Mouse (Mus musculus) MN1 (cell line): ENCODE measurements around the gene Kpna7.
A peak's percentile ranks its signal among the peaks of the same experiment; 100 is the strongest.
"Not testable (repeated sequence)": the region's sequence is repeated elsewhere in the genome, so short reads cannot be mapped to it uniquely, and the experiment has no call there.

Experiments used
- DNase-seq: peaks from one replicate; pipeline ENCODE4 v3.0.0-alpha.2; 2016; ENCODE audit warnings: low spot score

The Kpna7 gene

DNA sequence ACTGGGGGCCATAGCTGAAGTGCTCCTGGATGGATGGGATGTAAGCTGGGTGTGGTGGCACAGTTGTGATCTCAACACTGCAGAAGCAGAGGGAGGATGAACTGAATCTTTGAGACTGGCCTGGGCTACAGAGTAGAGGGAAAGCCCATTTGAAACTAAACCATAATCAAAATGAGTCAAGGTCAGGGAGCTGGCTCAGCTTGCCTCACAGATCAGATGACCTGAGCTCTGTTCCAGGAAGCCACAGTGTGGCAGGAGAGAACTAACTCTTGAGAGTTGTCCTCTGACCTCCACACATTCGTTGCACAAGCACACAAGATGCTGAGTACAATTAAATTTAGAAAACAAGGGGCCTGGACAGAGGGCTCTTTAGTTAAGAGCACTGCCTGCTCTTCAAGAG, 63.6 kb downstream of the Kpna7 start:
- not testable (repeated sequence) for DNase-seq

DNA sequence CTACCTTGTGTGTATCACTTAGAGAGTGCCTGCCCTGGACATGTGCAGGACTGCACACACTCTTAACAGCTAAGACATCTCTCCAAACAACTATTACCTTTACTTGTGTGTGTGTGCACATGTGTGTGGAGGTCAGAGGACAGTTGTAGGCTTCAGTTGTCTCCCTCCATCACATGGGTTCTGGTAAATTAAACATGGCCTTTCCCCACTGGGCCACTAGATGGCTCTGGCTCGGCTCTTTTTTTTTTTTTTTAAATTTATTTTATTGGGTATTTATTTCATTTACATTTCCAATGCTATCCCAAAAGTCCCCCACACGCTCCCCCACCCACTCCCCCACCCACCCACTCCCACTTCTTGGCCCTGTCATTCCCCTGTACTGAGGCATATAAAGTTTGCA, 67.1 kb downstream of the Kpna7 start:
- not testable (repeated sequence) for DNase-seq

DNA sequence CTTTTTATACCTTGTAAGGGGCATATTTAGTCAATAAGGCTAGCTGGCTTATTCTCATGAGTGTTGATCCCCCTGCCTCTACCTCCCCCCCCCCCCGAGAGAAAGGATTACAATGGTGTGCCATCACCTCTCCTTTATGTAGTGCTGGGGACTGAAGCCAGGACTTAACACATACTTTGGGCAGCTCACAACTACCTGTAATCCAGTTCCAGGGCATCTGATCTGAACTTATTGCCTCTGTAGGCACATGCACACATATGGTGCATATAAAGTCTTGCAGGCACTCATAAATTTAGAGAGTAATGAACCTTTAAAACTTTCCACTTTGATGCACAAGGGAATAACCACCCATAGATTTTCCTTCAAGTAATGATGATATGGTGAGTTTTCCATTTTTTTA, 69.6 kb downstream of the Kpna7 start:
- no peak for DNase-seq

DNA sequence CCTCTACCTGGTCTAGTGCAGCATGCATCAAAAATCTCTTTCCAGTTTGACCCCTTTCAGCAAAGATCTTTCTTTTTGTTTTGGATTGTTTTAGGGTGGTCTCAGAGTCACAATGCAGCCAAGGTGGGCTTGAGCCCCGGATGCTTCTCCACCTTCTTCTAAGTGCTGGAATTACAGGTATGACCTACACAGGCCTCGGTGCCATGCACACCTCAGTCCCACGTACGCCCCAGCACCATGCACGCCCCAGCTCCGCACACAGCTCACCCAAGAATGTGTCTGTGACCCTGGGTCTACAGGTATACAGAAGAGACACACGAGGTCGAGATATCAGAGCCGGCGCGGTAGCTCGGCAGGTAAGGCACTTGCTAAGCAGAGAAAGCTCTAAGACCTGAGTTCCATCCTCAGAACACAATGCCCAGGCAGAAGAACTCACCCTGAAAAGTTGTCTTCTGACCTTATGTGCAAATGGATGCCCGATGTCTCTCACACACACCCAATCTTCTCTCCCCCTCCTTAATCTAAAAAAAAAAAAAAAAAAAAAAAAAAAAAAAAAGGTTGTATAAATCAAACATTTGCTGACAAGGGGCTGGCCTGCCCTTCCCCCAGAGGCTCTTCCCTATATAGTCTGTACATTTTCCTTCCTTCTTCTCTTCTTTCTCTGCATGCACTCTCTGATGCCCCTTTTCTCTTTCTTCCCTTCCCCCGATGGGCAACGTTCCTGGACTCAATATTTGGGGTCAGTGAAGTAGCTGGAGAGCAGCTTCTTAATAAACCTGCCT, 74.8 kb downstream of the Kpna7 start:
- DNase-seq, result no peak

DNA sequence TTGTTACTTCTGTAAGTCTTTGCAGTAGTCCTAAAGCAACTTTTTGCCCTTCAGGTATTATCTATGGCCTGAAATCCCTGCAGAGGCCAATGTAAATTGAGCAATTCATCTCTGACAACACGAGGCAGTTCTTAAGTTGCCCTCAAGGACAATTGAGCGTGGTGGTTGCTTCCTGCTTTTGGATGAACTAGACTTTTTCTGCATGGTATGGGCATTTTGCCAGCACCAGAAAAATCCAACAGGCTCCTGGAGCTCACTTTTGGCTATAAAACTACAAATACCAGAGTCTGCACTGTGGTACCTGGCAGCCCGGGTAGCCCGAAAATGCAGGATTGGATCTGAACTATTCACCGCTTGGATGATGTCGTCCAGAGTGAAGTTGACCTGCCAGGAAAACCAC, 78.2 kb downstream of the Kpna7 start:
- no peak for DNase-seq

DNA sequence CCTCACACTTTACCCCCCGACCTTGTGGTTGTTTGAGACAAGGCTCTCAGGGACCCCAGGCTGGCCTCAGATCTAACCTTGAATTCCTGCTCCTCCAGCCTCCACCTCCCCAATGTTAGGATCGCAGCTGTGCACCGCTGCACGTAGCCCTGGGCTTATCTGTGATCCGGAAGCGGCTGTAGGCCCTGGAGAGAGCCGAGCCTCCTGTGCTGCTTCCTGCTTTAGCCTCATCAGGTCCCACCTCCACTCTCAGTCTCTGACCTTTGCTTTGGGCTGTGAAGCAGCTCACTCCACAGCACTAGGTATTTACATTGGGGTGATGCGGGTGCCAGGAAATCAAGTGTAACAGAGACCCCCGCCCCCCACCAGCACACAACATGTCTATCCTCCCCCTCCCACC, 79.3 kb downstream of the Kpna7 start:
- DNase-seq, result no peak

DNA sequence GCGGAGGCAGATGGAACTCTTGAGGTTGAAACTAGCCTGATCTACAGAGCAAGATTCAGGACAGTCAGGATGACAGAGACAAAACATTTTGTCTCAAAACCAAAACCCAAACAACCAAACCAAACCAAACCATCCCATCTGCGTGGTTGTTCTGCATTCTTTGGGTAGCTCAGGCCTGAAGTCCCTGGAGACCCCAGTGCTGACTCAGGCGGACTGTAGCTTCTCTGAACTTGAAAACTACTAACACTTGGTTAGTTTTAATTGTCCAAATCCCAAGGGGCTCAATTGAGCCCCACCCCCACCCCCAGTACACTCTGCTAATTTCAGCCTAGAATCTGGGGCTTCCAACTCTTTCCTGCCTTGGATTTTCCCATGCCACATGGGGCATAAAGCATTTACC, 80.5 kb downstream of the Kpna7 start:
- no peak for DNase-seq

DNA sequence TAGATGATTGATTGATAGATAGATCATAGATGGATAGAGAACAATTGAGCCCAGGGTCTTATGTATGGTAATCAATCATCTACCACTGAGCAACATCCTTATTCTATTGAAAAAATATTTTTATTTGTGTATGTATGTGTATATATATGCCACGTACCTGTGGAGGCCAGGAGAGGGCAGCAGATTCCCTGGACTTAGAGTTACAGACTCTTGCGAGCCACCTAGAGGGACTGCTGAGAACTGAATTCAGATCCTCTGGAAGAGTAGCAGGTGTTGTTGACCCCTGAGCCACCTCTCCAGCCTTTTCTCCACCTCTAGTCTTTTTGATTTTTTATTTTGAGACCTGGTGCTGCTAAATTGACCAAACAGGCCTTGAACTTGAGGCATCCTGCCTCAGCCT, 85.3 kb downstream of the Kpna7 start:
- peak; percentile 37 for DNase-seq

DNA sequence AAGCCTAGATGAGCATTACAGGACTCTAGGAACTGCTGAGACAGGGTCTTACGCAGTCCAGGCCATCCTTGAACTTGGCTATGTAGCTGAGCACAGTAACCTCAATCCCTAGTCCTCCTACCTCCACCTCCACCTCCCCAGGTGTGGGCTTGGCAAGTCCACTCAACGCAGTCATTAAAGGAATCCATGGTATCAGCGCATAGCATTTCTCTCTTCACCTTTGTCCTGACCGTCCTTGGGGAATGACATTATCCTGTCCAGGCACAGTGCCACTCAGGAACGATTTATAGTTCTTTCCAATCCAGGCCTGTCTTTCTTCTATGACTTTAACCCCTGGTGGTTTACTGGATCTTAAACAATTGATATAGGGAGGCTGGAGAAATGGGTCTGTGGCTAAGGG, 93.3 kb downstream of the Kpna7 start:
- no peak for DNase-seq

DNA sequence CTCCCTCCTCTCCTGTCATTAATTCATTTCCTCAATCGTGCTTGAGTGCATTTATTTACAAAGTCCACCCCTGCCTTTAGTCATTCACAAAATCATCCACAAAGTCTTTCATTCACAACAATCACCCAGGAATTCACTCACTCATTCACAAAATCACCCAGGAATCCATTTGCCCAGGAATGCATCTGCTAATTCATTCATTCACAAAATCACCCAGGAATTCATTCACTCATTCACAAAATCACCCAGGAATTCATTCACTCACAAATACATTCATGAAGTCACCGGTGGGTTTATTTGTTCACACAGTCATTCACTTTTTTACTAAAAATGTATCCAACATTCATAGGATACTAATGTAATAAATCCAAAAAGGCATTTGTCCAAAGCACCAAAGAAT, 93.8 kb downstream of the Kpna7 start:
- DNase-seq, result no peak

DNA sequence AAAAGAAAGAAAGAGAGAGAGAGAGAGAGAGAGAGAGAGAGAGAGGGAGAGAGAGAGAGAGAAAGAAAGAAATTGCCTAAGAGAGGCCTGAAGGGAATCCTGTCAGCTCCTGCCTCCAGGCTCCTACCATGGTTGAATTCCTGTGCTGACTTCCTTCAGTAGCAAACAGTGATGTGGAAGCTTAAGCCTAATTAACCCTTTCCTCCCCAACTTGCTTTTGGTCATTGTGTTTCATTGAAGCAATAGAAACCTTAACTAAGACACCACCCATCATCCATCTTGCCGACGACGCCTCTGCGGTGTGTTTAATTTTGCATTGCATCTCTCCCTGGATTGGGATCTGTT, 94.8 kb downstream of the Kpna7 start:
- DNase-seq, result no peak

DNA sequence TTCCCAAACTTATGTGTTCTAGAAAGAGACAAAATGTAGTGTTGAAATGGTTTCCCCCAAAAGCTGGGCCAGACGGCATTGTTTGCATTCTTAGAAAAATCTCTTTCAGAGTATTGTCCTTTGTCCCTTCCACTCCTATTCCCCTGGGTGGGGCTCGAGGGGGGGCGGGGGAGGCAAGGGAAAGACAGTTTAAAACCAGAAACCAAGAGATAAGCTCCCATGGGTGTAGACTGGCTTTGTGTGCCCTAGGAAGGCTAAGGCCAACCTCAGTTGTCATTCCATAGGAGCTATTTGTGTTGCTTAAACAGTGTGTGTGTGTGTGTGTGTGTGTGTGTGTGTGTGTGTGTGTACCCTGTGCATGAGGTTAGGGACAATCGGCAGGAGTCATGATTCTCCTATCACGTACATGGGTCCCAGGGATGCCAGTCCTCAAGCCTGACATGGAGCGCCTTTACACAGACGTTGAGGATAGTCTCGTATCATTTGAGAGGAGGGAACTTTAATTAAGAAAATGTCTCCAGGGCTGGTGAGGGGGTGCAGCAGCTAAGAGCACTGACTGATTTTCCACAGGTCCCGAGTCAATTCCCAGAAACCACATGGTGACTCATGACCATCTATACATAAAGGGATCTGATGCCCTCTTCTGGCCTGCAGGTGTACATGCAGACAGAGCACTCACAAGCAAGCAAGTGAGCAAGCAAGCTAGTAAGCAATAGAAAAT, 95.3 kb downstream of the Kpna7 start:
- DNase-seq, result peak; percentile 67

DNA sequence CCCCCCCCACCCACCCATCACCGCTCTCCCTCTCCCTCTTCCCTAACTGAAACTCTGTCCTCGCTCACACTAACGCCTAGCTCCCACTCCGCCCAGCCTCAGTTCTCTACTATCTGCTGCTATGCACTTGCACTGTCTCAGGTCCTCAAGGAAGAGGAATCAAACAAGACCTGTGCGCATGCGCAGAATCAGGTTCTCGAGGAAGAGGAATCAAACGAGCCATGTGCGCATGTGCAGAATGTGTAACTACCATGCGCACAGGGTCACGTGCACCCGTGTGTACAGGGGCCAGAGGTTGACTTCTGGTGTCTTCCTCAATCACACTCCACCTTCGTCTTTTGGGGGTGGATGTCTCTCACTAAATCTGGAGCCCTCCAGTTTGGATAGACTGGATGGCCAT, 96.3 kb downstream of the Kpna7 start:
- DNase-seq, result no peak

DNA sequence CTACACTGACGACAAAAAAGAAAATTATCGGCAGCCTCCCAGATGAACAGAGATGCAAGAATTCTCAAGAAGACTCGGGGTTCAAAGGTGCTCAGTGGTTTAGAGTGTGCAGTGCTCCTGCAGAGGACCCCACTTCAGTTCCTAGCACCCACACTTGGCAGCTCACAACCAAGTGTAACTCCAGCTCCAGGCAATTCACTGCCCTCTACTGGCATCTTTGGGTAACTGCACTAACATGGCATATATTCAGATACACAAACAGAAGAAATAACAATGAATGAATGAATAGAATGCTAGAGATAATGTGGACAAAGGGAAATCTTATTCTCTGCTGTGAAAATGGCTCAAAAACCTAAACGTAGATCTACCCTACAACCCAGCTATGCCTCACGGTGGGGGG, 99.0 kb downstream of the Kpna7 start:
- no peak for DNase-seq

DNA sequence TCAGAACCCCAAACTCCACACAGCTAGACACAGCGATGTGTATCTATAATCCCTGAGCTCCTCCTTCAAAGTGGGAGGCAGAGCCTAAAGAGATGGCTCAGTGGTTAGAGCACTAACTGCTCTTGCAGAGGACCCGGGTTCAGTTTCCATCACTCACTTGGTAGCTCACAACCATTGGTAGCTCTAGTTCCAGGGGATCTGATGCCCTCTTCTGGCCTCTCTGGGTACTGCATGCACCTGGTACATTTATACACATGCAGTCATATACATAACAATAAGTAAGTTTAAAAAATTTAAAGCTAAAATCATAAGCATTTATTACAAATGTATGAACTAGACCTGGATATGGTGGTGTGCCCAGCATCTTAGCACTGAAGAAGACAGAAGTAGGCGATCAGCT, 100.6 kb downstream of the Kpna7 start:
- no peak for DNase-seq

DNA sequence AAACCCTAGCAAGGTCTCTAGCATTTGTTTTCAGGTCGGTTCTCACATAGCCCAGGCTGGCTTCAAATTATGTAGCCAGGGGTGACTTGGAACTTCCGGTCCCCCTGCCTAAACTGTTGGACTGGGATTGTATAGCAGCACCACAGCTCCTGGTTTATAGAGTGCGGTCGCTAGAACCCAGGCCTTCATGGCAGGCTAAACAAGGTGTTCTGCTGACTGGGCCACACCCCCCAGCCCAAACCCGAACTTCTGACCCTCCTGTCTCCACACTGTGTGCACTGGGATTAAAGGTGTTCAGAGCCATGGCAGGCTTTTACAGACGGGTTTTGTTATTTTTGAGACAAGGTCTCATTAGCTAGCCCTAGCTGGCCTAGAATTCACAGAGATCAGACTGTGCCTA, 104.7 kb downstream of the Kpna7 start:
- no peak for DNase-seq

DNA sequence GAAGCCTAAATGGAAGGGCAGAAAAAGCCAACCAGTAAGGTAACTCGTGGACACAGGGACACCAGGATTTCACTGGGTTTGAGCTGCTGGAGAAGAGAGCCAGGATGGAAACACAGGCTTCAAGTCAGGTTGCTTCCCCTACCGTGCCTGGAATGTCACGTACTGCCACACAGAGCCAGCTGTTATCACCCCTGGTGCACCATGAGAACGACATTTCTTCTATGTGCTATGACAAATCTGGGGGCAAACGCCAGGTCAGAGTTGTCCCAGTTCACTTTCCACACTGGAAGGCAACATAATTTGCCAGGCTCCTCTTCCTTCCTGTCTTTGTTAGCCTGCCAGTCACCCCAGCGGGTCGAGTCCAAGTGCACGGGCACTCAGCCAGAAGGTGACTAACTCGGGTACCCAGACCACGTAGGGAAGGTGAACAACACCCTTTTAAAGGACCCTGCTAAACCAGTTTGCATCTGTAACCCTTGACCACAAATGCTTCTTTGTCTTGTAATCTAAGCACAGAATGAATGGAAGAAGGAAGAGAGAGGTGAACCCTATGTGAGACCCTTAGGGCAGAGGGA, 105.2 kb downstream of the Kpna7 start:
- DNase-seq, result no peak

DNA sequence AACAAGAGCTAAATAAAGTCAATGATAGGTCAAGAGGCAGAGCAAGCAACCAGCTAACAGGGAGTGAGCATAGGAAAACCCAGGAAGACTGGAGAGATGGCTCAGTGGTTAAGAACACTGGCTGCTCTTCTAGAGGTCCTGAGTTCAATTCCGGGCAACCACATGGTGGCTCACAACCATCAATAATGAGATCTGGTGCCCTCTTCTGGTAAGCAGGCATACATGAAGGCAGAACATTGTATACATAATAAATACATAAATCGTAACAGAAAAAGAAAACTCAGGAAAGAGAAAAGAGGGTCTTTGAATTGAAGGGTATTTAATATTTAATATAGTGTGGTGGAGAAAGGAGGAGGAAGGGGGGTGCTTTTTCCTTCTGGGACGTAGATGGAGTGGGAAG, 112.6 kb downstream of the Kpna7 start:
- DNase-seq, result no peak

DNA sequence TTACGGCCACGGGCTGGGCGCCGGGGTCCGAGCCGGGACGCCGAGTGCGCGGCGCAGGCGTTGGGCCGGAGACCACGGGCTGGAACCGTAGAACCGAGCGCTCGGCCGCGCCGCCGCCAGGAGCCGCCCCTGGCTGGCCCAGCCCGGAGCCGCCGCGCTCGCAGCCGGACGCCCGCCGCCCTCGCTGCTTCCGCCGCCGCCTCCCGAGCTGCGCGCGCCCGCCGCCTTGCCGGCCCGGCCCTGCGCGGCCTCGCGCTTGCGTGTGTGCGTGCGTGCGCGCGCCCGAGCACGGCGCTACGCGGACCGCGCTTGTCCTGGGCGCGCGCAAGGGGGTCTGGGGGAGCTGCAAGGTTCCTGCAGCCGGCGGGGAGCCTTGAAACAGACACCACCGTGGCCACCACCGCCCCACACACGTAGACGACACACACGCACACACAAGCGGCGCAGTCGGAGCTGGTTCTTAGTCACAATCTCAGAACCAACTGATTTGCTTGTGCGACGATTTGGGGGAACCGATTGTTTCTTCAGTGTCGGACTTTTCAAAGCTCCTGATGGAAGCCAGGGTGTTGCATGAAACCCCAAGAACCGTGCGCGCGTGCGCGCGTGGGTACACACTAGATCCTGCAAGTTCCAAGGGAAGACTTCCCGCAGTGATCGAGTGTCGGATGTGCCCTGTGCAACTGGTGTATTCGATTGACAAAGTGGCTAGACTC, 118.0 kb downstream of the Kpna7 start, which contains the start of gene Smurf1:
Gene Smurf1, minus strand, starts transcription at position 209 of the 713 bp plus-strand sequence.
- DNase-seq, result peak; percentile 88

DNA sequence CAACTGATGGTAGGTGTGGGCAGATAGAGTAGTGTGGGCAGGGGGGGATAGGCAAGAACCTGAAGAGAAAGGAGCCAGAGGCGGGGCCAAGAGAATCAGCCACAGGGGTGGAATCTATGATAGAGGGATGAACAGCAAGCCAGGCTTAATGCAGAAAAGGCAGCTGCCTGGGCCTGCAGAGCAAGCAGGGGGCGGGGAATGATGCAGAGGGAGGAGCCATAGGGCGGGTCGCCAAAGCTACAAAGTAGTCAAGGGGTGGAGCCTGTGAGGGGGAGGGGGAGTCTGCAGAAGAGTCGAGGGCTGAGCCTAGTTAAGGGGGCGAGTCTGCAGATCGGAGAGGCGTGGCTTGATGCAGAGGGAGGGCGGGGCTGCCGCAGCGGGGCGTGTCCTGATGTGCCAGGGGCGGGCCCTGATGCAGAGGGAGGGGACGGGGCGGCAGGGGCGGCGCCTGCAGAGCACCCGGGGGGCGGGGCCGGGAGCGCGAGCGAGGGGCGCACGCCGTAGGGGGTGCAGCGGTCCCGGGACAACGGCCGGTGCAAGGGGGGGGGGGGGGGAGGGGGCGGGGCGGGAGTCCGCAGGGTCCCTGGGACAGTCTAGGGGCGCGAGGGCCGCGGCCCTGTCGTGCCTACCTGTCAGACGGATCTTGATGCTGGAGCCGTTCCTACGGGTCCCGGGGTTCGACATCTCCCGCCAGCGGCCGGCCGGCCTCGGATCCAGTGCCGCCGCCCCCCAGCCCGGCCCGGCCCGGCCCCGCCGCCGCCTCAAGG, 118.8 kb downstream of the Kpna7 start:
- DNase-seq, result peak; percentile 85

DNA sequence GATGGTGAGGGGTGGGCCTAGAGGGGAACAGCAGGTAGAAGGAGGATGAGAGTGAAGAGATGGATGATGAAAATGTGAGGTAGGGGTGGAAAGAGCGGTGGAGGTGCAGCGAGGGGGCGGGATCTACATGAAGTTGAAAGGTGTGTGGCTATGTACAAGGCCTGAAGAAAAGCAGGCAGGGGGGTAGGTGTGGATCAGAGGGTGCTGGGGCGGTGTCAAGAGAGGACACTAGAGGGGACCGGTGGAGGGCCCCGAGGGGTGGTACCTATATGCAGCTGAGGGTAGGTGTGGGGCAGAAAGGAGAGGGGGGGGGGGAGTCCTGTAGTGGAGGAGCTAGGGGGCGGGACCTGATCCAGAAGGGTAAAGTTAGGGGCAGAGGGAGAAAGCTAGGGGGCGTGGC, 119.4 kb downstream of the Kpna7 start:
- DNase-seq, result no peak

DNA sequence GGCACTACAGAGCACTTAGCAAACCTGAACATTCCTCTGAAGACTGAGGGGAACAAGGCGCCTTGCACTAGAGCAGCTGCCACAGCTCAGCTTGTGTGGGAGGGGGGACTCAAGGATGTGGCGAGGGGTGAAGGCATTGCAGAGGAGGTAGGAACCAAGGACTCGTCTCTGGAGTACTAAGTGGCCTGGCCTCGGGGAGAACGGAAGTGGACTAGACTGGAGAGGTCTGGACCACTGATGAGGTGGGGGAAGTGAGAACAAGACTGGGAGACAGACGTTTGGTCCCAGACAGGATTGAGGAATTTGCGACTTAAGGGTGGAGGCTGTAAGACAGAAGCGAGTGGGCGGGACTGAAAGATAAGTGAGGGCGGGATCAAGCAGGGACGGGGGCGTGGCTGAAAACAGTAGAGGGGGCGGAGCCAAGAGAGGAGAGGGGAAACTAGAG, 120.0 kb downstream of the Kpna7 start:
- DNase-seq, result peak; percentile 24
